Mouse (Mus musculus): ENCODE measurements around the gene Tph1.
"Not testable (repeated sequence)": the region's sequence is repeated elsewhere in the genome, so short reads cannot be mapped to it uniquely, and the experiment has no call there.

Tph1 gene

GRCm38 (mm10) chr7:46672160-46672672 lies at the start of gene Tph1:
TSS of gene Tph1 (minus strand) at chr7:46672537.
- no peak for DNase-seq

DNA sequence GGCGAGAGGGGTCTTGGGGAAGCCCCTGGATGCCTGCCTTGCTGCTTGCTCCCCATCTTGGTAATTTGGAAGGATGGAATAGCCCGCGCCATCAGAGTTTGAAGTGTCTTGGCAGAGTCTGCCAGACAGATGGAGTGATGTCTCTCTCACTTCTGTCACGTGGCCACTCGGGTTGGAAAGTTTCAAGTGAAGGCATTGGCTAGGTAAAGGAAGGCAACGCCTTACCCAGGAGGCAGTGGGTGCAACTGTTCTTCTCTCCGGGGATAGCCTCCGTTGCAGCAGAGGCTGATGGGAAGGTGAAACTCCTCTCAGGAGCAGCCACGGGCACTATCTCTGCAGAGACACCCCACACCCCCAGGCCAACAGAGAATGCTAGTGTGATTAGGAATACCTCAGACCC lies 48.1 kb upstream of the Tph1 start:
- DNase-seq: no peak

DNA sequence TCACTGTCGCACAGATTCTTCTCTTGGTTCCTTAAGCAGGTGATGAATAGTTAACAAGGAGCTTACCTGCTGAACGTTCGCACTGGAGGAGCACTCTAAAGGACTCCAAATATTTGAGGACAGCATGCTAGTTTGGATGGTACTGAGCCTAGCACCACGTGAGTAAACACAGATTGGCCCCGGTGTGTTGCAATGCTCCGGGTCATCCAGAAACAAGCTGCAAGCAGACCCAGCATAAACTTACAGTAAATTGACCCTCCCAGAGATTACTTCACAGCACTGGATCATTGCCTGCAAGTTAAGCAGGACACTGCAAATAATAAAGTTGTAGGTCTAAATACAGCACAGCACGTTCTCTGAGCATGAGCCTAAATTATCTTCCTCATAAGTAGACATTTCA lies 47.2 kb upstream of the Tph1 start:
- peak; percentile 9 for DNase-seq

GRCm38 (mm10) chr7:46718591-46719270 lies 46.4 kb upstream of the Tph1 start:
- no peak for DNase-seq

GRCm38 (mm10) chr7:46716897-46717296 lies 44.6 kb upstream of the Tph1 start:
- peak; percentile 22 for DNase-seq

- no peak for DNase-seq
Observed at GRCm38 (mm10) chr7:46715600-46715999, 43.3 kb upstream of the Tph1 start, which contains the start of gene Saa3. TSS of gene Saa3 (minus strand) at chr7:46715700.

DNA sequence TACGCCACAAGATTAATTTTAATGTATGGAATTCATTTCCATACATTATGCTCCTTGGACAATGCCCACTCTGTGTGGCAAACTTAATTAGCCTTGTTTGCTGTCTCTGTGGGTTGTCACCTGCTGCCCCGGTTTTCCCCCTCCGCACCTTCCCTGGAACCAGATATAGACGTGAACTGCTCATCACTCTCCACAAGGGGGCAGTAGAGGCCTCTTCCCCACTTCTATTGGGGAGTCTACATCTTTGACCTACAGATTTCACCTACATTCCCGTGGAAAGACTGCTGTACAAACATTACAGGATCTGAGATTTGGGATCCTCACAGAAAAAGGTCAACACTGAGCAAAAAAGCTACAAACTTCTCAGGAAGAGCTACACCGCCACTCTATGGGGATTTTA lies 42.2 kb upstream of the Tph1 start:
- peak; percentile 58 for DNase-seq

- DNase-seq: no peak
Observed at GRCm38 (mm10) chr7:46712250-46712649, 39.9 kb upstream of the Tph1 start.

DNA sequence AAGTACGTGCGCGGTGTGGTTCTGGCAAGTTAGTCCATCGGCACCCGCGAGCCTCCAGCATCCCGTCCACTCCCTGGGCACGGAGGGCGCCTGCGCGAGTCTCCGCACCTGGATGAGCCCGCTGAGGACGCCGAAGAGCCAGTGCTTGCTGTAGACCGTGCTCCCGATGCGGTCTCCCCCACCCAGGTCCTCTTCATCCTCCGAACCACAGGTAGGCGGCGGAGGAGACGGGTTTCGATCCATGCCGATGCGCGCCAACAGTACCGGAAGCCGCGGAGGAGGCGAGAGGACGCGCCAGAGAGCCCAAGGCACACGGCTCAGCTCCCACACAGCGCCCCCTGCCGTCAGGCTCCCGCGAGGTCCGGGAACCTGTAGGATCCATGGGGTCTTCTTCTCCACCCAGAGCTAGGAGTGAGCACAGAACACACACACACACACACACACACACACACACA lies 38.1 kb upstream of the Tph1 start, which contains the start of gene Saal1:
Gene Saal1 (minus strand): TSS at position 291 of the 455 bp plus-strand sequence.
- peak; percentile 86 for DNase-seq

- DNase-seq: no peak
Observed at GRCm38 (mm10) chr7:46700521-46701025, 28.2 kb upstream of the Tph1 start.

DNA sequence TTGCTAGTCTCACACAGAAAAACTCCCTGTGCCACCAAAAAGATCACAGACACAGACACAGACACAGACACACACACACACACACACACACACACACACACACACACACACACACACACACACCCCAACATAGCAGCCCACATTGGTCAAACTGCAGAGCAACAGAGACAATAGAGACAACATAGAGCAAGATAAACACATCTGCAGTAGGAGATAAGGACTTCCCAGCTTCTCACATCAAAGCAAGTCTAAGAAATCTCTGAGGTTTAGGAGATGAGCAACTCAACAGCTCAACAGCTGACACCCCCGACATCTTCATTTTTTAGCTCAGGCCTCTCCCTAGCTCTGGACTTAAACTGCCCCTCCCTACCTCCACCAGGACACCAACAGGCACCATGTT lies 24.4 kb upstream of the Tph1 start:
- no peak for DNase-seq

GRCm38 (mm10) chr7:46686827-46687226 lies 14.5 kb upstream of the Tph1 start:
- DNase-seq: no peak

DNA sequence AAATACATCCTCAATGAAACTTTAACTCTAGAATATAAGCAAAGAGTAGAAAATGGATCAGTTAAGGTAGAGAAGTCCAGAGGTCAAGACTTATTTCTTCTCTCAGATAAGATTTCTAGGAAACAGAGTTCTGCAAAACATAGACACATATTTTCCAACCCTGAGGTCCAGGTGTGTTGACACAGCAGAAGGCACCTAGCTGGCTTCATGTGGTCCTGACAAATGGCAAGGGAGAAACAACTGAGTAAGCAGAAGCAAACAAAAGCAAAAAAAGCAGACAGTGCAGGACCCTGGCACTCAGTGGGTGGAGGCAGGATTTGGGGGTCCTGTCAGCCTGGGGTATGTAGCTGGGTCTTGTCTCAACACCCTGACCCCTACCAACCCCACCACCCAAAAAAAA lies 8.4 kb upstream of the Tph1 start:
- no peak for DNase-seq

DNA sequence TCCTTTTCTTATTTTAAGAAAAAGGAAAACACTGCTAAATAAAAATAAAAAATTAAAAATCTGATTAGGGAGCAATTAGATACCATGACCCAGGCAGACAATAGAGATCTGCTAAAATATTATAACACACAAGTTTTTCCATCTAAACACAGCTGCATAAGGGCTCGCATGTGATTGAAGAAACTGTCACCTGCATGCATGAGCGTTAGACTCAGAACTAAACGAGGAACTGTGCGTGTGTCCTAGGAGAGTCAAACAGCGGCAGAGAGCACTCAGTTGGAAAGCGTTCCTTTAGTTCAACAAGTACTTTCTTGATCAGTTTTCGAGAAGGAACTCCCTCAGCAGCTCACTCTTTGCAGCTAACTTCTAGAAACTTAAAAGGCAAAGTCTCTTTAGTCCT lies 6.7 kb upstream of the Tph1 start:
- not testable (repeated sequence) for DNase-seq

- DNase-seq: no peak
Observed at GRCm38 (mm10) chr7:46678417-46678816, 6.1 kb upstream of the Tph1 start.

- DNase-seq: no peak
Observed at GRCm38 (mm10) chr7:46676808-46677360, 4.5 kb upstream of the Tph1 start.

DNA sequence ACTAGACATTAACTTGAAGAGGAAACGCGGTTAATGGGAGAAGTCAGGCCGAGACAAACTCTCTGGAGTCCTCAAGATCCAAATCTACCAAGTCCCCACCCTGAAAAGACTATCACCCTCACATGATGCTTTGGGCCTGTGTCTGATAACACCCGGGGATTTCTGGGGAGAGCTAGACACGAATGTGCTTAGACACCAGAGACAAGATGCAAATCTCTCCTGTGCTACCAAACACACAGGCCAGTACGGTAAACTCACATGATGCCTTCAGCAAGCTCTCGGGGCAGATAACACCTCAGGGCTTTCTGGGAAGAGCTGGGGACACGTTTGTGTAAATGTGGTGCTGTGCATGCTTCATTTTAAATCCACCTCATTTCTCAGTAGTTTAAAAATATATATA lies 3.5 kb upstream of the Tph1 start:
- DNase-seq: no peak

GRCm38 (mm10) chr7:46675061-46675460 lies 2.7 kb upstream of the Tph1 start:
- DNase-seq: no peak

DNA sequence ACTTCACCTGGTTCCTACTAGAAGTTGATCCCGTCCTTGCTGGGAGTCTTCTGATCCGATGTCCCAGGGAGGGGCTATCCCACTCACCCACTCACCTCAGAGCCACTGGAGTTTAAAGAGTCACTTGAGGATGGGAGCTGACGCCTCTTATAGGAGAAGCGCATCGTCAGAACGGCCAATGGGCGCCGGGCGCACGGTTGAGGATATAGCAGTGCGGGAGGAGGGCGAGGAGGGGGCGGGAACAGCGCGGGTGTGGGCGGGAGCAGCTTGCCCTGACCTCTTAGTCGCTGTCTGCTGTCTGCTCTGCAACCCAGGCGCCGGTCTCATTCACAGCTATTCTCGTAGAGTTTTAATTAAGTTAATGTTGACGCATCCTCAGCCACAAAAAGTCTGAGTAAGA lies 5.1 kb downstream of the Tph1 start:
- no peak for DNase-seq

GRCm38 (mm10) chr7:46665236-46665635 lies 7.1 kb downstream of the Tph1 start:
- DNase-seq: peak; percentile 31

- no peak for DNase-seq
Observed at GRCm38 (mm10) chr7:46661591-46662090, 10.7 kb downstream of the Tph1 start.

DNA sequence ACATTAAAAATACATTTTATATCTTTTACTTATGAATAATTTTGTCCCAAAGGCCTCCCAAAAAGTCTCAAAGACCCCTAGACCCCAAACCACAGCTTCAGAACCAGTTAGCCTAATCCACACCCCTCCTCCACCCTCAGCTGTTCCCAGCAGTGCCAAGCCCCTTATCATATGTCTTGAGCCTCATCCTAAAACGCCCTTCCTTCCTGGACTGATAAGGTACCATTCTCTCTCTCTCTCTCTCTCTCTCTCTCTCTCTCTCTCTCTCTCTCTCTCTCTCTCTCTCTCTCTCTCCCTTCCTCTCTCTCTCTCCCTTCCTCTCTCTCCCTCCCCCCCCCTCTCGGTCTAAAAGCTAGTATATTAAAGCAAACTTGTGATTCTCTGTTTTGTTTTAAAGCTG lies 20.1 kb downstream of the Tph1 start:
- DNase-seq: no peak

GRCm38 (mm10) chr7:46650231-46650630 lies 22.1 kb downstream of the Tph1 start:
- DNase-seq: not testable (repeated sequence)

Data from kidney, adult 18-20 months (tissue).